Mouse (Mus musculus) heart, postnatal 36 days (tissue): ENCODE data around the gene Syt3. TPM values are rescaled to one million over a fixed set of nuclear protein-coding genes. Genes with fewer than 3 reads are reported as not detected.

Source experiments
- DNase-seq, 2 experiments: peaks; one replicate each; pipeline ENCODE4 v3.0.0; 2021 to 2022
- intact Hi-C: fragments of 180-260 bp; cut with DNase I; formaldehyde crosslinking; loops from one replicate; pipeline ENCODE4 v1.15.1; 2025
- total RNA-seq, 2 experiments: library from RNA; stranded (reverse); gene quantifications; 2 replicates each; pipeline ENCODE4 v1.2.3; 2021

Gene Syt3
- total RNA-seq, 2 experiments from 2014 or later: 1.7 to 3.4 TPM

DNA sequence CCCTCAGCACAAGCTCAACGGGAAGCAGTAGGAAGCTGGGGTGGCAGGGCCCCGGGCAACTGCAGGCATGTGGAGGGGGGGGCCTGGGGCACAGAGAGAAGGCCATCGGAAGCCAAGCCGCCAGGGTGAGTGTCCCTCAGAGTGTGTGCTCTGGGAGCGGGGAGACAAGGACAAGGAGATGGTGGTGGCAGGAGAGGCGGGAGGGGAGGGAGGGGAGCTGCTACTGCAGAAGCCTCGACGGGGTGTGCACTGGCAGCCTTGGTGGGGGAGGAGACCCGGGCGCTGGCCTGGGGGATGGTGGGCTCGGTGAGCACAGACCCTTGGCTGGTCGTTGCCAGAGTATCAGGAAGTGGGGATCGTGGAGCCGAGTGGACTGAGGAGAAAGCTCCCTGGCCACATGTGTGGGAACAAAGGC, 58.5 kb downstream of the Syt3 start:
- no peak for DNase-seq
- intact Hi-C loops: no loop called here

- no peak for DNase-seq
- intact Hi-C loops: no loop called here
These were observed 59.6 kb downstream of the Syt3 start for GRCm38 (mm10) chr7:44443268-44444173.

DNA sequence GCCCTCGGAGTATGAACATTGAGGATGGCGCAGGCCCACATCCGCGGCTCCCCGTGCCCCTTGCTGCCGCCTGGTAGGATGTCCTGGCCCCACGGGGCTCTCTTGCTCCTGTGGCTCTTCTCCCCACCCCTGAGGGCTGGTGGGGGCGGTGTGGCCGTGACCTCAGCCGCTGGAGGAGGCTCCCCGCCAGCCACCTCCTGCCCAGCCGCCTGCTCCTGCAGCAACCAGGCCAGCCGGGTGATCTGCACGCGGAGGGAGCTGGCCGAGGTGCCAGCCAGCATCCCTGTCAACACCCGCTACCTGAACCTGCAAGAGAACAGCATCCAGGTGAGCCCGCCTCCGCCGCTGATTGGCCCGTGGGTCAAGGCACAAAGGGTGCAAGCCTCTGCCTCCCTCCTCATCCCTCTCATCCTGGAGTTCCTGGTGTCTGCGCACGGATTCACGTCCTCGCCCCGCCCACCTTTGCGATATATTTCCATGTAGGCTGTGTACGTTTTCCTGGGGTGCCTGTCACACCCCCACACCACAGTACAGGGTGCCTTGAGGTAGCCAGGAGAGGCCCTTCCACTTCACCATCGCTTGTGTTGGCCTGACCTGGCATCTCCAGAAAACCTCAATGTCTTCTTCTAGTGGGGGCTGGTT, 61.1 kb downstream of the Syt3 start:
- no peak for DNase-seq
- intact Hi-C loops: no loop called here

GRCm38 (mm10) chr7:44445528-44445923, 61.6 kb downstream of the Syt3 start:
- no peak for DNase-seq
- intact Hi-C loops: no loop called here

DNA sequence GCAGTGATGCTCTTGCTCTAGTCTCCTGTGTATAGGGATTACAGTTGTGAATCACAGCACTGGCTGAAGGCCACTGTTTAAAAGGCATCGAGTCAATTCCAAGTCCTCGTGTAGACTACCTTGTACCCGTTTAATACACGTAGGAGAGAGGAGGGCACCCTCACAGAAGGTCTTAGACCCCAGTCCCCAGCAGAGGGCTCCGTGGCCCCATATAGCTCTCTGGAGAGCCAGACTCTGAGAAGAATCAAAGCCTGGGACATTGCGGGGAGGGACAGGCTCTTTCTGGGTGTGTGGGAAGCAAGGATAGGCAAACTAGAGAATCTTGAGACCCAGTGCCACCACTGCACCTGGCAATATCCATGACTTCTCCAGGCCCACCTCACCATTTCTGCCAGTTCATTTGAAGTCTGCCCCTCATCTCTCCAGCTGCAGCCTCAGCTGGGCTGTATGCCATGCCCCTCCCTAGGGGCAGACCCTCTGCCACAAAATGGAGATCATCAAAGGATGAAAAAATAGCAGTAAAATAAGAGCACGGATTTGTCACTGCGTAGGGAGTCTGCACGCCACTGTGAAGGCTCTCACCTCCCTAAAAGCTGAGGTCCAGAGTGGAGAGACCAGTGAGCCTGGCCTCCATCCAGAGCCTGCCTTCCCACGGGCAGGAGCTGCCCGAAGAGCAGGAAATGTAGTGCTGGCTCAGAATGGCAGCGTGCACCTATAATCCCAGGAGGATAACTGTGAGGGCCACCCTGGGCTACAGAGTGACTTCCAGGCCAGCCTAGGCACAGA, 62.4 kb downstream of the Syt3 start:
- intact Hi-C loops: loop anchor here (2.0 kb wide), 1 partner anchor 39 kb away; no protein-coding TSS in a partner anchor
- no peak for DNase-seq

Other genes starting within 250 kb of the Syt3 start
- not detected for gene Klk1b16, start 247.3 kb upstream of the Syt3 start, total RNA-seq
- not detected for gene Klk1b24, start 195.9 kb upstream of the Syt3 start, total RNA-seq
- not detected for gene Klk1b3, start 185.9 kb upstream of the Syt3 start, total RNA-seq
- not detected for gene Klk1b4, start 176.7 kb upstream of the Syt3 start, total RNA-seq
- not detected for gene Klk1b5, start 168.2 kb upstream of the Syt3 start, total RNA-seq
- under 1 TPM in 1 of 2 experiments, not detected in 1; 0.33 TPM for gene Klk1, start 158.7 kb upstream of the Syt3 start, total RNA-seq
- not detected for gene Gm36864, start 147.9 kb upstream of the Syt3 start, total RNA-seq
- gene 1700028J19Rik, start 137.4 kb upstream of the Syt3 start, total RNA-seq: under 1 TPM; 0.58 to 0.70 TPM
- gene 2410002F23Rik, start 137.4 kb upstream of the Syt3 start, total RNA-seq: 10 to 100 TPM; 11.2 to 19.7 TPM
- not detected for gene Acp4, start 126.7 kb upstream of the Syt3 start, total RNA-seq
- not detected for gene Gm15517, start 122.7 kb upstream of the Syt3 start, total RNA-seq
- under 1 TPM; 0.75 to 0.84 TPM for gene Clec11a, start 77.2 kb upstream of the Syt3 start, total RNA-seq
- gene Shank1, start 73.8 kb upstream of the Syt3 start, total RNA-seq: 1 to 10 TPM in 1 of 2 experiments, under 1 TPM in 1; 1.00 to 1.5 TPM
- under 1 TPM in 1 of 2 experiments, not detected in 1; 0.68 TPM for gene 1700008O03Rik, start 1.7 kb downstream of the Syt3 start, total RNA-seq
- 10 to 100 TPM; 20.5 to 21.6 TPM for gene Lrrc4b, start 44.9 kb downstream of the Syt3 start, total RNA-seq
- gene Aspdh, start 81.3 kb downstream of the Syt3 start, total RNA-seq: under 1 TPM; 0.65 to 0.75 TPM
- 100 to 1,000 TPM; 127 to 143 TPM for gene Josd2, start 83.9 kb downstream of the Syt3 start, total RNA-seq
- gene Emc10, start 112.4 kb downstream of the Syt3 start, total RNA-seq: 10 to 100 TPM; 87.6 to 87.9 TPM
- 1 to 10 TPM; 3.1 to 3.2 TPM for gene Fam71e1, start 112.5 kb downstream of the Syt3 start, total RNA-seq
- gene Mybpc2, start 140.6 kb downstream of the Syt3 start, total RNA-seq: 10 to 100 TPM; 16.5 to 20.1 TPM
- under 1 TPM; 0.31 to 0.51 TPM for gene Spib, start 148.0 kb downstream of the Syt3 start, total RNA-seq
- 10 to 100 TPM; 11.9 to 14.0 TPM for gene Pold1, start 164.7 kb downstream of the Syt3 start, total RNA-seq
- gene Nr1h2, start 169.8 kb downstream of the Syt3 start, total RNA-seq: 10 to 100 TPM; 48.2 to 50.8 TPM
- gene Napsa, start 188.3 kb downstream of the Syt3 start, total RNA-seq: under 1 TPM; 0.43 to 0.78 TPM
- 1 to 10 TPM; 2.0 to 2.3 TPM for gene Kcnc3, start 206.6 kb downstream of the Syt3 start, total RNA-seq